Mouse (Mus musculus): Measurements from ENCODE around the gene Mgat5b.

Mgat5b gene

DNA sequence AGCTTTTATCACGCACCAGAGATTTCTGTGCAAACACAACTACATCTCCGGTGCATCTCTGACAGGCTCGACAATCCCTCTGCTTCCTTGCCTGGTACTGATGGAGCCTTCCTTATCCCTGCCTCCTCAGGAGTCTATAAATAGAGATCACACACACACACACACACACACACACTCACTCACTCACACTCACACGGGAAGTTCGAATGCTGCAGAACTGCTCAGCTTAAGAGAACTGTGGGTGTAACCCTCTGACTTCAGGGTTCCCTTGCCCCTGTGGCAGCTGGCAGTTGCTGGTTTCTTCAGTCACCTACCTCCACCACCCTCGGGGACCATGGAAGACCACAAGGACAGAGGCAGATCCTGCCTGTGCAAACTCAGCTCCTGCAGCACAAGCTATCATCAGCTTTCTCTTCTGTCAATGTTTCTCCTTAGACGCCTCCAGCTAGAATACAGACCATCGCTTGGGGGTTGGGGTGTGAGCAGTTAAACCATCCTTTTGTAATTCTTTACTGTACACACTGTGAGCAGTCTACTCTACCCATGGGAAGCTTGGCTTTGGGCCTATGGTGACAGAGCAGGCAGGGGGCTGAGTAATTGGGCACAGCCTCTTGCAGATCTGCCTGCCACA is 111.9 kb downstream of the Mgat5b start:
- no peak for DNase-seq (ENCODE audit: low read depth)

DNA sequence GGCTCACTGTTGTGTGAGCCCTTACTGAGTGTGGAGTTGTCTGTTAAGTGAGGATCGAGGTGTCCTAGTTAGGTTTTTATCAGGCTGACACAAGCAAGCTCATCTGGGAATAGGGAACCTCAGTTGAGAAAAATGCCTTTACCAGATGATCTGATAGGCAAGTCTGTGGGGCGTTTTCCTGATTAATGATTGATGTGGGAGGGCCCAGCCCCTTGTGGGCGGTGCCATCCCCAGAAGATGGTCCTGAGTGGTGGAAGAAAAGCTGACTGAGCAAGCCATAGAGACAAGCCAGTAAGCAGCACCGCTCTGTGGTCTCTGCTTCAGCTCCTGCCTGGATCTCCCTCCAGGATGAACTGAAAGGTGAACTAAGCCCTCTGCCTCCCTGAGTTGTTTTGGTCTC is 112.6 kb downstream of the Mgat5b start:
- DNase-seq (ENCODE audit: low read depth): no peak

DNA sequence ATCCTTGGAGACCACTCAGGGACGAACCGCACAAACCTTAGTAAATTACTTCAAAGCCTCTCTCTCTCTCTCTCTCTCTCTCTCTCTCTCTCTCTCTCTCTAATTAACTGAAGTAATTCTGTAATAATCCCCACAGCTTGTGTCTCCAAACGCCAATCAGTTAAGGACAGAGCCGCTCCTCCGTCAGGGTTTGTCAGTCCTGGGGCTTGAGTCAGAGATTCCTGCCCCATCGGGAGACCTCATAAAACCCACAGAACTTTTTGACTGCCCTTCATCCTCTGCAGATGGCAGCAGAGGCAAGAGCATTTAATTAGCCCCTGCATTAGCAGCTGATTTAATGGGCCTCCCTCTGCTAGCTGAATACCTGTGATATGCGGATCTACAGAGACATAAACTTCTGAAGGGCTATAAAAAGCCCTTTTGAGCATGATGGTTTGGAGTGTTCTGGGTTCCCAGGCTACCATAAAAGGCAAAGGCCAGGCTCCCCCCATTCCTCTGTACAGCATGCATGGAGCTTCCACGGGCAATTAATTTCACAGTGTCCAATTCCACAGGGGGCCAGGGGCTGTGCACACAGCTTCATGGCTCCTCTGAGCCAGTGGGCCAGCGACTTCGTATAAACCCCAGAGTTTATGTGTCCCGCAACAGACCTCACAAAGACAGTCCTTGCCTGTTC is 117.1 kb downstream of the Mgat5b start:
- no peak for DNase-seq (ENCODE audit: low read depth)

Data from 416B (cell line).